29 mouse cellular contexts compared by ENCODE assay signal in the genomic region with DNA sequence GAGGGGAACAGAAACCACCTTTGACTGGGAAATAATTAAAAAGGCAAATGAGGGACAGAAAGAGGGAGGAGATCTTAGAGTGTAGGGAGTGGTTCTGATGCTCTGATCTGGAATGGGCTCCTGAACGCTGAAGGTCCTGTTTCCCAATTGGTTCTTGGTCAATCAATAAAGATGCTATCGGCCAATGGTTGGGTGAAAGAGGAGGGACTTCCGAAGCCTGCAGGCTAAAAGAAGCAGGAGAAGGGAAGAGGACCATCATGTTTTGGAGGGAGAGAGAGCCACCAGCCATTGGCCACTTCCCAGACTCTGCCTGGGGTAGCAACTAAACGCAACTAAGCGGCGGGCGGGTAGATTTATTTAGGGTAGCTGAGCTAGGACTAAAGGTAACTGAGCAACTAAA. TPM values are rescaled to one million over a fixed set of nuclear protein-coding genes. Genes with fewer than 3 reads are reported as not detected.
A peak's percentile ranks its signal among the peaks of the same experiment; 100 is the strongest.
DNase-seq lines count a peak whose midpoint lies in the region; ATAC-seq lines count a peak whose summit lies in the region.
"Had no signal": no experiment of that assay in that cellular context is flagged by ENCODE, and none has a peak within 500 bp of the region (broad histone marks: within the 10 kb centered on the region; RNA-seq: fewer than 3 reads in every experiment).

No protein-coding gene starts in this region.

- no peaks in the 10 kb centered on the region for H3K27me3 ChIP-seq in heart, embryonic 10.5 days (ENCODE audit: insufficient read depth, poor library complexity, severe bottlenecking)
- H3K27me3 ChIP-seq: embryonic facial prominence, embryonic 12.5 days; embryonic facial prominence, embryonic 15.5 days; heart, embryonic 12.5 days; heart, embryonic 15.5 days; hindbrain, embryonic 15.5 days had no signal

- no peak overlapping the region for H3K4me3 ChIP-seq in heart, embryonic 10.5 days
- H3K4me3 ChIP-seq: embryonic facial prominence, embryonic 12.5 days; embryonic facial prominence, embryonic 15.5 days; heart, embryonic 12.5 days; heart, embryonic 15.5 days; hindbrain, embryonic 10.5 days; hindbrain, embryonic 15.5 days had no signal

- H3K27ac ChIP-seq in heart, embryonic 10.5 days: no peak overlapping the region
- H3K27ac ChIP-seq: embryonic facial prominence, embryonic 12.5 days; embryonic facial prominence, embryonic 15.5 days; heart, embryonic 15.5 days; hindbrain, embryonic 10.5 days; hindbrain, embryonic 15.5 days had no signal

- no peaks in the 10 kb centered on the region for H3K36me3 ChIP-seq in heart, embryonic 10.5 days
- H3K36me3 ChIP-seq: embryonic facial prominence, embryonic 12.5 days; embryonic facial prominence, embryonic 15.5 days; heart, embryonic 12.5 days; heart, embryonic 15.5 days; hindbrain, embryonic 10.5 days; hindbrain, embryonic 15.5 days had no signal

- WGBS in heart, embryonic 10.5 days: 74% methylated on average over 7 of the region's 7 CpGs

- H3K4me1 ChIP-seq in heart, embryonic 10.5 days: no peaks in the 10 kb centered on the region
- H3K4me1 ChIP-seq: embryonic facial prominence, embryonic 12.5 days; embryonic facial prominence, embryonic 15.5 days; heart, embryonic 12.5 days; heart, embryonic 15.5 days had no signal

- no peaks in the 10 kb centered on the region for H3K9me3 ChIP-seq in heart, embryonic 10.5 days
- H3K9me3 ChIP-seq: embryonic facial prominence, embryonic 12.5 days; embryonic facial prominence, embryonic 15.5 days; heart, embryonic 15.5 days; hindbrain, embryonic 15.5 days had no signal

- ATAC-seq in frontal cortex, adult (ENCODE audit: low TSS enrichment): peak; percentile 94
- ATAC-seq: CD4-positive, CD25-positive, alpha-beta regulatory T cell, adult 4 months; forebrain, embryonic 14.5 days; forebrain, postnatal 0 days; intestine, postnatal 0 days had no signal

- no peak for DNase-seq in frontal cortex, postnatal 10 days (ENCODE audit: low spot score in 2 of 2)
- peak; percentile 7 for DNase-seq in right cerebral cortex, postnatal 25 days
- DNase-seq in right cerebral cortex, adult 18-20 months: no peak
- peak; percentile 32 for DNase-seq in ZHBTc4 (ENCODE audit: low read depth, low spot score)
- DNase-seq in gastrocnemius, postnatal 10 days: no peak
- no peak for DNase-seq in heart, embryonic 10.5 days (ENCODE audit: low spot score)
- DNase-seq: adrenal gland, adult 2 months; adrenal gland, postnatal 14 days; cerebellum, adult 11-12 months; cerebellum, adult 8-10 months; cerebellum, postnatal 10 days; cerebellum, postnatal 36 days; forebrain, postnatal 0 days; gastrocnemius, postnatal 14 days; heart, adult 11 months; heart, postnatal 10 days; heart, postnatal 36 days; kidney, adult 2 months had no signal

RNA-seq across cellular contexts. Expression of a gene that starts 53.4 kb away (rescaled TPM):
- 1 to 10 TPM; 8.3 to 9.1 TPM for total RNA-seq in gastrocnemius, postnatal 10 days (2021)
- 5.8 and 7.2 TPM in 2 replicates for polyA plus RNA-seq in heart, embryonic 10.5 days (2016; fragmentation: Nextera tagmentation; extraction: Ambion mirVana)
- total RNA-seq: MEL had no signal
- polyA plus RNA-seq: CD4-positive, CD25-positive, alpha-beta regulatory T cell, adult 4 months had no signal

Comparison
In these comparisons a context has a peak if more than half of its experiments do, and no peak if none do; other contexts are left out.
1. DNase-seq: peak in right cerebral cortex, postnatal 25 days (single experiment) and ZHBTc4 (single experiment); none in frontal cortex, postnatal 10 days (0 of 2), right cerebral cortex, adult 18-20 months (single experiment), gastrocnemius, postnatal 10 days (single experiment) and heart, embryonic 10.5 days (single experiment).